Mouse (Mus musculus): Measurements from ENCODE around the gene Slc7a7. TPM values are rescaled to one million over a fixed set of nuclear protein-coding genes. Genes with fewer than 3 reads are reported as not detected.

Gene Slc7a7
- 1 to 10 TPM; 2.4 to 2.7 TPM for total RNA-seq (2021)

DNA sequence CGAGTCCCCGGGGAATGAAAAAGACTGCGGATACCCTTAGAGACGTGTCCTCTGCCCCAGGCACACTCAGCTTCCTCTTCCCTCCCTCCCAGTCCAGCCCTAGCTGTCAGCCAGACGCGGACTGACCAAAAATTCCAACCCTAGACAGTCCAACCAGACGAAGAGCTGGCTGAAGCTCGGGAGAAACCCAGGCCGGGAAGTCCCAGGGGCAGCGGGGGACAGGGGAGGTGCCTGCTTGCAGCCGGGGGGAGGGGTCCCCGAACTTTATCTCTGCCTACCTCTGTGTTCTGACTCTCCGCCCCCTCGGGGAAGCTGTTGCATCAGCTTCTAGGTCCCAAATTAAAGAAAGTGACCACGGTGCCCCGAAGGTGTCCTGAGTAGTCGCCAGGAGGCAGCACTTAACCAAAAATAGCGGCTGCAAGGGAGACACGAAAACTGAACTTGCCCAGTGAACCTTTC, at the start of gene Slc7a7:
Gene Slc7a7, minus strand, starts transcription at position 158 of the 459 bp plus-strand sequence.
- DNase-seq: no peak

DNA sequence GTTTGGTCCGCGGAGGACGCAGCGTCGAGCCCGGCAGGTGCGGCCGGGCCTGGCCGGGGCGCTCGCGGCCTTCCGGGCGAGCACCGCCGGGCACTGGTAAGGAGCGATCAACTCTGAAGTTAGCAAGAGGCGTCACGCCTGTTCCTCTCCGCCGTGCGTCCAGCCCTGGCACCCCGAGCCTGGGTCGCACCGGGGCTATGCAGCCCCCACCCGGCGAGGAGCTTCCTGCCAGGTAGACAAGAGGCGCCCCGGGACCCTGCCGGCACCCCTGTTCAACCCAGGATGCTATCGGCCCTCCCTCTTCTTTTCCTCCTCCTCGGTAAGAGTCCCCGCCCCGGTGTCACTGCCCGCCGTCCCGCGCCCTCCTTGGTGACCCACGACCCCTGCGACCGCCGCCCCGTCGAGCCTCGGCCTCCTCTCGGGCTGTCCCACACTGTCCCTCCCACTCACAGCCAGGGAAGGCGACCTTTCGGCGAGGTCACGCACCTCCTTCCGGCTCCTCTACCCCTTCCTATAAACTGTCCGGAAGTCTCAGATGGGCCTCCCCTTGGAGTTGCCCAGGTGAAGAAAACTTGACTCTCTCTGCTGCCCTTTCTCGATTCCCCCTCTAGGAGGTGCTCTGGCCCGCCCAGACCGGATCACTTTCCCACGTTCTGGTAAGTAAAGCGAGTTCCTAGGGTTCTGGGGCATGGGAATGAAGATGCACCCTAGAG, 46.9 kb upstream of the Slc7a7 start:
- no peak for DNase-seq

DNA sequence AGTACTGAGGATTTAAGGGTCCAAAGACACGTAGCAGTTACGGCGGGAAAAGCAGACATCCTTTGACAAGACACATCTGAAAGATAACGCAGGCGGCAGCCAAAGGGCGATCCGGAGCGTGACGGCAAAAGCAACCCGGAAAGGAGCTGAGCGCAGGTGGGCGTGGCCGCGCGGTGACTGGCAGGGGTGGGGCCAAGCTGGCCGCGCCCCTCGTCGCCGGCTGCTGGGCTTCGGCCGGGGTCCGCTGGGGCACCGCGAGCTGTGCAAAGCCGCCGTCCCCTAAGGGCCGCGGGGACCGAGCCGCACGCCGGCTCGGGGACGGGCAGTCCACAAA, 46.3 kb upstream of the Slc7a7 start, which contains the start of gene Lrp10:
Gene Lrp10, plus strand, starts transcription at position 179 of the 334 bp plus-strand sequence.
- DNase-seq: peak; percentile 84 to 85

DNA sequence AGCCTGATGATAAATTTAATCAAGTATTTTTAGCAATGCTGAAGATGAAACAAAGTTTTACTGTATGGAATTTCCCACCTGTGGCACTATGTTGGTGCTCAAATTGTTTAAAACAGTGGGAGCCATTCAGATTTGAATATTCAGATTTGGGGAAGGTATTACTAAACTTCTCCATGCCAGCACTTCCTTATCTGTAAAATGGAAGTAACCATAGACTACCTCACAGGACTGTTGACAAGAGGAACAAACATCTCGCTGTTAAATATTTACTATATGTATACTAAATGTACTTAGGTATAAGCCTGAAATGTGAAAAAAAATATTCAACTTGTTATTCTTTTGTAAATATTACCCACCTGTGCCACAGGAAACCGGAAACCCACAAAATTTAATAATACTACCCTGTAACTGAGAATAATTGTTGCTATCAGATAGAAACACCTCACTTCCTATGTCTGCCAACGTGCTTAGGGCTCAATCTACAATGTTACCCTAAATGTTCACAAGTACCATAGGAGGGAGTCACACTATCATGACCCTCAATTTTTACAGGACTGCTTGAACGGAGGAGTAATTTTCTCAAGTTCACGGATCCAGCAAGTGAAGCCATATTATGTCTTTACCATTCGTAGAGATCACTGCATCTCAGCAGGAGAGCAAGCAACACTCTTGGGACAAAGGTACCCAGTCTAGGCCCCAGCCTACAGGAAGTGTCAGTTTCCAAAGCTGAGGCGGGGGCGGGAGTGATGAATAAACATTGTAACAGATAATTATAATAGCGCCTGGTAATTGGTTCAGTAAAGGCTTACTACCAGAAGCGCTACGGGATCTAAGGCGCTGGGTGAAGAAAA, 45.8 kb upstream of the Slc7a7 start:
- no peak for DNase-seq

DNA sequence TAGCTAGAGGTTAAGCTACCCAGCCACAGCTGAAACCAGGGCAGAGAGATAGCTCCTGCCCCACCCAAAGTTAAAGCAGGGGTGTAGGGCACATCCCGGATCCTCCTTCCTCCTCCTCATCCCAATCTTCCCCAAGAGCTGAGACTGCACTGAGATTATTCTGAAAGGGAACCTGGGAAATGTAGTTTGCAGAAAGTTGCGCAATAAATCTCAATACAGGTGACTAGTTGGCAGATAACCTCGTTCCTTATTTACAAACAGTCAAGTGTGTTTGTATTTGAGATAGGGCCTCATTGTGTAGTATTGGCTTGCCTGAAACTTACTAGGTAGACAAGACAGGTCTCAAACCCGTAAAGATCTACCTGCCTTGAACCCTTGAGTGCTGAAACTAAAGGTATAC, 44.6 kb upstream of the Slc7a7 start:
- DNase-seq: no peak

DNA sequence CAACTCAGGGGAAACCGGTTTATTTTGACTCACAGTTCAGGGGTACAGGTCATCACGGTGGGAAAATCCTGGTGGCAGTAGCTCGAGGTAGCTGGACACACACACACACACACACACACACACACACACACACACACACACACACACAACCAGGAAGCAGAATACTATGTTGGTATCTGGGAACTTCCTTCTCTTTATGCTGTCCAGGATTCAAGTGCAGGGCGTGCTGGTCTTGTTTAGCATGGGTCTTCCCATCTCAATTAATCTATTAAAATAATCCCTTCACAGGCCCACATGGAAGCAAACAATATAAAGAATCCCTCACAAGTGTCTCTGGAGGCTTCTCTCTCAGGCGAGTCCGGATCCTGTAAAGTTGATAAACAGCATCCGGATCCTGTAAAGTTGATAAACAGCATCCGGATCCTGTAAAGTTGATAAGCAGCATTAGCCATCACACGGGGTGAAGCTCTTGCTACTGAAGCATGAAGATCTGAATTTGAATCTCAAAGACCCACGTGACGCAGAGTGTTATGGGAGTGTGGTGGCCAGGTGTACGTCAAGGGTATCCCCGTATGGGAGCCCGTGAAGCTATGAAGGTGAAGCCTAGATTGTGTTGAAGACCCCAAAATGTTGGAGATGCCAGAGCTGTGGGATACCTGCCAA, 40.5 kb upstream of the Slc7a7 start:
- DNase-seq: no peak

DNA sequence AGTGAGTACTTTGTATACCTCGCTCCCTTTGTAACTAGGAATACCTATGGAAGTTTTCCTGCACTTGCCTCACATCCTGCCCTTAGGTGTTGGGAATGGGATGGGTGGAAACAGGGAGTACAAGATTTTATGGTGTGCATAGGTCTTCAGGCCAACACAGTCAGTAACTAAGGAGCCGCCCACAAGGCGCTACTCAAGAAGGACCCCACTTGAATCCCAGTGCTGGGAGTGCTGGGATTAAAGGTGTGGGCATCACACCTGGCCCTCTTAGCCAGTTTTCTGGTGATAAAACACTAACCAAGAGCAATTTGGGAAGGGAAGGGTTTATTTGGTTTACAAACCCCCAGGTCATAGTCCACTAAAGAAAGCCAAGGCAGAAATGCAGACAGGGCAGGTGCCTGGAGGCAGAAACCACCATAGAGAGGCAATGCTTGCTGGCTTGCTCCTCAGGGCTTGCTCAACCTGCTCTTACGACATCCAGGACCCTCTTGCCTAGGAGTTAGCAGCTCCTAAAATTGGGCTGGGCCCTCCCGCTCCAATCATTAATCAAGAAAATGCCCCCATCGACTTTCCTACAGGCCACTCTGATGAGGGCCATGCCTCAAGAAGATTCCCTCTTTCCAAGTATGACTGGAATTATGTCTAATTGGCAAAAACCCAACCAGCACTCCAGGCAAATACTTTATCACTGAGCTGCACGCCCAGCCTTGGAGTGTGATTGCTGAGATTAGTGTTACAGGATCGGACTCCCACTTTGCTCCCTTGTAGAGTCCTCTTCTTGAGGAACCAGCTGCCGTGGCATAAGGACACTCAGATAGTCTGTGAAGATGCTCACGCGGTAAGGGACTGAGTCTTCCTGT, 37.3 kb upstream of the Slc7a7 start:
- DNase-seq: no peak

DNA sequence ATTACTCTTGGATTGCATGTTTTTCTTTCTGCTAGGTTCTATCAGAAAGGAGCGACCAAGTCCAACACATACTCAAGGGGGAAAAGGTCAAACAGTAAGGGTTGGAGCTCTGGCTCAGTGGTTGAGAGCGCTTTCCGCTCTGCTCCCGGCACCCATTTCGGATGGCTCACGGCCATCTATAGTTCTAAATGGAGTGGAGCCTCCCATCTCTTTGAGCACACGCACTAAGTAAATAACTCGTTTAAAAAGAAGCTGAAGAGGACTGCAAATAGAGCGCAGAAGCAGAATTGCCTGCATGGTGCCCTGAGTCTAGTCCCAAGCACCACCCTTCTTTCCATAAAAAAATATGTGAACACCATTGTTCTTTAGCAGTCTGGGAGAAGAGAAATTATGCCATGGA, 36.0 kb upstream of the Slc7a7 start:
- DNase-seq: no peak

DNA sequence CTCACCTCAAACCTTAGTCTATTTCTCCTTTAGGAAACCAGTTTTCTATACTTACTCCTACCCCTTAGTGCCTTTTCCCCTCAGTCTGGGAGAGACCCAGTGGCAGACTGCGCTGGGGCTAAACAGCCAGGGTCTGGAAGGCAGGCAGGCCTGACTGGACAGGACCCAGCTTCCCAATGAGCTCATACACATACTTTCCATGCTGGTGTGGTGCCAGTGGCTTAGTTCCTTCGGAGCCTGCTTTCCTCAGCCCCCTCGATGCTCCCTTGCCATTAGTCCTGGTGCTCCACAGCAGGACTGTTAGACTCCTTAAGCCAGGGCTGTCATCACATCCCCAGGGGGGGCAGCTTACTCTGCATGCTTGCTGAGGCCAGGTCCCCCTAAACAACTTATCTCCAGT, 27.9 kb upstream of the Slc7a7 start:
- DNase-seq: no peak

DNA sequence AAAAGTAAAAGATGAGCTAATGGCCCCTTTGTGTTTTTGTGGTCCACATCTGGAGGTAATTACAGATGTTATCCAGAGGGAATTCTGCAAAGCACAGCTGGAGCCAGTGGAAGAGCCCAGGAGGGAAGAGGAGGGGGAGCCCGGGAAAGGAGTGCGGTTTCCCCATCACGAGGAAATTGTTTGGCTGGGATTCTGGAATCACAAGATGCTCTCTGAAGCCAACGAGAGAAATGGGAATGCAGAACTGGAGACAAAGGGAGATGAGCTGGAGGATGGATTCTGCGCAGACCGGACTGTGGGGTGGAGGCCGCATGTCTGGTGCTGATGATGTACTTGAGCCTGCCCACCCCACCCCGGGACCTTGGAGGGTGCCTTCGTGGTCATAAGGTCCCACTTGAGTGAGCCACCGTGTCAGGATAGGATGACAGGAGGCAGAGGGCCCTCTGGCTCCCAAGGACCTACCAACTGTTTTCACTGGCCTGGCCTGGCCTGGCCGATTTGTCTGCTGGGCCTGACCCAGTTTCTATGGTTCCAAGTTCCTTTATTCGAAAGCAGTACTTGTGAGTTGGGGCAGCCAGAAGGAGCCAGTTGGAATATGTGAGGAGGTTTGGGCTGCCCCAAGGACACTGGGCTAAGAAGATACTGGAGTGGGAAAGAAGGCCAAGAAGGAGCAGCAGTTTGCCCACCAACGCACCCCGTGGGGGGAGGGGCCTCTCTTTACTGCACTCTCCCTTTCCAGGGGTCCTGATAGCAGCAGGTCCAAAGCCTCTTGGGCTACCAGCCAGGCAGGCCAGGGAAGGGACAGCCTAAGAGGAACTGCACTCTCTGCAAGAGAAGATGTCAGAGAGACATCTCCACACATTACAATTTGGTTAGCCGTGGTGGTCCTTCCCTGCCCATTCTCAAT, 26.4 kb upstream of the Slc7a7 start:
- DNase-seq: no peak

DNA sequence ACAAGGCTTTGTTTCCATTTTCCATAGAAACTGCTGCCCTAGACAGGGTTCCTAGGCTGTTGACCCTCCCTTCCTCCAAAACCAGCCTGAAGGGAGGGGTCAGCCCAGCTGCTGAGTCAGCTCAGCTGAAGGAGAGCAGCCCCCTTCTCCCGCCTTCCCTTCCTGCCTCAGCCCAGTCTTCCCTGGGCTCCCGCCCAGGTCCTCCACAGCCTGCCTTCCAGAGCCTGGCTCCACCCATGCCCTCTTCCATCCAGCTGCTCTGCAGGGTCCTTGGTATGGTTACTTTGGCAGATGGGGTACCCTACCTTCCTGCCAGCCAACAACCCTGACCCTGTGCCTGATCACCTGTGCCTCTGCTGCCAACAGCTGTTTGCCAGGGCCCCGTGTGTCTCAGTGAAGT, 25.6 kb upstream of the Slc7a7 start:
- no peak for DNase-seq

DNA sequence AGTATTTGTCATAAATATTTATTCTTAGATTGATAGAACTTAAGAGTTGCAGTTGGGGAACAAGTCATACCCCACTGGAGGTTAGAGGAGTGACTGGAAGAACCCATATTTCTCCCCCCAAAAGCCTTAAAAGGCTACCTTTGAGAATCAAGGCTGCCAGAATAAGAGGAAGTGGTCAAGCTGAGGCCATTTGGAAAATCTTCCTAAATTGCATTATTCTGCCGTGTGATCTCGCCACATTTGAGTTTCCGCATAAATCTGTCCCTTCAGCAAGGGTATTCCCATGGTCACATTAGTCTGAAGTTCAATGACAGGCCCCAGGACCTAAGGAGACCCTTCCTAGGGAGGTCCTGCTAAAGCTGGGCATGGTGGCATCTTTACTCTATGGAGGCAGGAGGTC, 25.0 kb upstream of the Slc7a7 start:
- no peak for DNase-seq

DNA sequence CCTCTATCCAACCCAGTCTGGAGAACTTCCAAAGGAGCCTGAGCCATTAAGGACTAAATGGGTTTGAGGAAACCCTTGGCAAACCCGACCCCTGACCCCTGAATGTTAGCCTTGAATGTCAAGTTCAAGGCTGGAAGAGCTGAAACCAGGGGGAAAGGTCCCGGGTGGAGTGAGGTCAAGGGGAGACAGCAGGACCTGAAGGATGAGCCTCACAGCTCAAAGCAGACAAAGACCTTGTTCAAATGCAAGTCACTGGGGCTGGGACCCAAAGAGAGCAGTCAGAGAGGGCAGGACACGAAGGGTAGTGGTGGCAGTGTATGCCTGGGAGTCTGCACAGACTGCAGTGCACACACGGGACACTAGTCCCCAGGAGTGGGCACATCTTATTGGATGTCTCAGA, 23.8 kb upstream of the Slc7a7 start:
- no peak for DNase-seq

DNA sequence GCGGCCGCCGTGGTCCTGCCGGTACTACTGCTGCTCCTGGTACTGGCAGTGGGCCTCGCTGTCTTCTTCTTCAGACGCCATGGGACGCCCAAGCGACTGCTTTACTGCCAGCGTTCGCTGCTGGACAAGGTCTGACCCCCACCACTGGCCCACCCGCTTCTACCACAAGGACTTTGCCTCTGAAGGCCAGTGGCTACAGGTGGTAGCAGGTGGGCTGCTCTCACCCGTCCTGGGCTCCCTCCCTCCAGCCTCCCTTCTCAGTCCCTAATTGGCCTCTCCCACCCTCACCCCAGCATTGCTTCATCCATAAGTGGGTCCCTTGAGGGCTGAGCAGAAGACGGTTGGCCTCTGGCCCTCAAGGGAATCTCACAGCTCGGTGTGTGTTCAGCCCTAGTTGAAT, 23.0 kb upstream of the Slc7a7 start:
- no peak for DNase-seq

DNA sequence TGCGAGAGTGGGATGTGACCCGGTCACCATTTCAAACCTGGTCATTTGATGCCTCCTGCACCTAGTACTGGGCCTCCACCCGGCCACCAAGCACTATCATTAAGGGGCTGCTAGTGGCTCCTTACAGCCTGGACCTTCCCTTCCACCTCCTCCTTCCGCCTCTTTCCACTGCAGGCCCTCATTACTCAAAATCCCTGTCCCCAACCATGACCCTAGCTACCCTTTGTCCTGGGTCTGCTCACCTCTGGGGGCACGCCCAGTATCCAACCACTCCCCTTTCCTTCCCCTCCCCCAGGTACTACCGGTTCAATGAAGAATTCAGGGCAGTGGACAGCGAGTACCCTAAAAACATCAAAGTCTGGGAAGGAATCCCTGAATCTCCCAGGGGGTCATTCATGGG, 22.0 kb upstream of the Slc7a7 start:
- DNase-seq: no peak

DNA sequence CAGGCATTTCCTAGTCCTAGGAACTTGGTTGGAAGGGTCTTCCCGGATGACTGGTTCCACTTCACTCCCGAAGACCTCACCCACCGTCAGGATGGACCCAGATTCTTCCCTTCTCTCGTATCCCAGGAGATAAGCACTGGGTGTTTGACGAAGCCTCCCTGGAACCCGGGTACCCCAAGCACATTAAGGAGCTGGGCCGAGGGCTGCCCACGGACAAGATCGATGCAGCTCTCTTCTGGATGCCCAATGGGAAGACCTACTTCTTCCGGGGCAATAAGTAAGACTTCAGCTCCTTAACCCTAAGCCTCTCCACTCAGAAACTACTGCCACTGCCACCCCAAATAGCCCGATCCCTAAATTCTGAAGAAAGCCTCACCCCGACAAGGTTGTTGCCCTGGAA, 21.6 kb upstream of the Slc7a7 start:
- no peak for DNase-seq

DNA sequence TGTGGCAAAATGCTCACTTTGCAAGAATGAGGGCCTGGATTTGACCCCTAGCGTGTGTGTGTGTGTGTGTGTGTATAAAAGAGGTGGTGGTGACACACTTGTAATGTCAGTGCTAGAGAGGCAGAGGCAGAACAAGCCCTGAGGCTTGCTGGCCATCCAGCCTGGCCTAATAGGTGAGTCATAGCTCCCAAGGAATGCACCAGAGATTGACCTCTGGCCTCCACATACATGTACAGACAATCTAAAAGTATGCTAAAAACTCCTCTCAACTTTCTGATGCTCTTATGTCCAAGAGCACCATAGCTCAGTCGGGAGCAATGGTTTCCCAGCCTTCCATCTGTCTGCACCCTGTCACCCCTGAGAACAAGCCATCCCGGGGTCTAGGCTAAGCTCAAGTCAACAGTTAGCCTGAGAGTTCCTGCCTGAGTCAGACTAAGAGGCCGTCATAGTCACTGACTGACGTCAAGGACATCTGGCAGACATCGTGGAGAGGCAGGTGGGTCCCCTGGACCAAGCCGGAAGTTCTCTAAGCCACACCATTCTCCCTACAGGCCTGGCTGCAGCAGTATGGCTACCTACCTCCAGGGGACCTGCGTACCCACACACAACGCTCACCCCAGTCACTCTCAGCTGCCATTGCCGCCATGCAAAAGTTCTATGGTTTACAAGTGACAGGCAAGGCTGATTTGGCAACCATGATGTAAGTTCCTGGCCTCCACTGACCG, 17.8 kb upstream of the Slc7a7 start:
- no peak for DNase-seq

DNA sequence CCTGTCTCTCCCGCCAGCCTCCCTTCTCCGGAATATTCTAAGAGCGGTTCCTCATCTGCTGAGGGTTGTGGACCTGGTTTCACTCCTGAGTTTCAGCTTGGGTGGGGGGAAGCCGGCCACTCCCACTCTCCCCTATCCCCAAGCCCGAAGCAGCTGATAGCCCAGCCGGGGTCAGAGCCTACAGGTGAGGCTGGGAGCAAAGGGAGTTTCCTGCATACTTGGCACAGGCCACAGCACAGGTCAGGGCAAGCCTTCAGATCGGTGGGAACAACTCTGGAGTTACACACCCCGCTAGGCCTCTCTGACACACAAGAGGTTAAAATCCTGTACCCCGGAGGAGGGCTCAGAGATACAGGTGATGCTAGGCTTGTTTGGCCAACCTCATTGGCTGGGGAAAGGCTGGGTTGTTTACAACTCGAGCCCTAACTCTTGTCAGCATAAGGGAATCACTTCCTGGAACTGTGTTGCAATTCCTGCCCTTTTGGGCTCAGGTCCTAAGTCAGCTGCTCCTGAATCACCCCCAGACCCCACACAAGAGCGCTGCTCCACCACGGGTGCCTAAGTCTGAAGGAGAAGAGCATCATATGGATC, 16.5 kb upstream of the Slc7a7 start:
- no peak for DNase-seq

DNA sequence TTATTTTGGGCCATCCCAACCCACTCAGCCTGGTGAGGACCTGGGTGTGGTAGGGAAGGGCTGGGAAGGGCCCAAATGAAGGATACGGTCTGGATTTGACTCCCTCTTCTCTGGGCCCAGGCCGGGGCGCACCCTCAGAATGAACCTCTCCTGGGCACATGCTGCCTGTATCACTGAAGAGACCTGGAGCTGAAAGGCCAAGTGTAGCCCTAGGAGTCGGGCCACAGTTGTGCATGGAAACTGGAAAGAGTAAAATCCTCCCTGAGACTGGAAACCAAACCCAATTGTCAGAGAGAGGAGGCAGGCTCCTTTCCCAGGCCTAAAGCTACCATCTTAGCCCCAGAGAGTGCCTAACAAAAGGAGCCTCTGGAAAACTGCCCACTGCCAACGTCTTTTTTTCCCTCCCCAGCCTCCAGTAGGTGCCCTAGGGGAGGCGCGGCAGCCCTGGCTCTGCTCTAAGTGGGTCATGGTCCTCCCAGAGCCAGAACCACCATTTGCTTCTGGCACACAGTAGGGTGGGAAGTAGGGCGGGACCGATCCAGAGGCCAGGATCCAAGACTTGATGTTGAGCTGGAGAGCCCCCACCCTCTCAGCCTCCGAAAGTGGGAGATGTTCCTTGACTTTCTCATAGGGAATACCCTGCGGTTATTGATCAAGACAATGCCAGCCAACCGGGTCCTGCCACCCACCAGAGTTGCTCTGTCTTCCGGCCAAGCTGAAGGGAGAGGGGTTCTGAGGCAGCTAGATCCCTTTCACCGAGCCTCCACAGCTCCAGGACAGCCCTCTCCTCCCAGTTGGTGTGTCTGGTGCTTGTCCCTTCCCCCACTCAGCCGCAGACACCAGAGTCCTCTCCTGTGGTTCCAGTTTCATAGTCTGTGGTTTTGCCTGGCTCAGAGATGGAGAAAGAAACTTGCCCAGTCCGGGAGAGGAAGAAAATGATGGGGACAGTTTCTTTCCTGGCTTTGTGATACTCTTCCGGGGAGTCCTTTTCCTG, 15.6 kb upstream of the Slc7a7 start:
- DNase-seq: no peak
